7 mouse cellular contexts compared by ENCODE assay signal in genomic region chr10:80262169-80262568, GRCm38 (mm10). TPM values are rescaled to one million over a fixed set of nuclear protein-coding genes. Genes with fewer than 3 reads are reported as not detected.
DNase-seq lines count a peak whose midpoint lies in the region; ATAC-seq and TF ChIP-seq lines count a peak whose summit lies in the region.

No protein-coding gene starts in this region.

- no peak for TF ChIP-seq CTCF in kidney, postnatal 0 days (IDR thresholded peaks at IDR 0.05; ENCODE audit: low read depth)
- TF ChIP-seq CTCF in midbrain, postnatal 0 days (IDR thresholded peaks at IDR 0.05) = no peak

- no peak for ATAC-seq in kidney, postnatal 0 days (replicated peaks; ENCODE audit: low FRiP score, low read depth)
- ATAC-seq in hindbrain, embryonic 12.5 days (ENCODE audit: low FRiP score) = no peak
- no peak for ATAC-seq in midbrain, postnatal 0 days (ENCODE audit: low FRiP score)

- H3K9ac ChIP-seq in kidney, postnatal 0 days (ENCODE audit: low read depth, low read length) = no peak overlapping the region
- H3K9ac ChIP-seq in hindbrain, embryonic 12.5 days = no peak overlapping the region
- no peak overlapping the region for H3K9ac ChIP-seq in midbrain, postnatal 0 days (replicated peaks; ENCODE audit: low read length, poor library complexity, severe bottlenecking)

- peak overlapping the region; percentile 43; the same call in 1 of the 2 replicates for H3K4me3 ChIP-seq in kidney, postnatal 0 days (replicated peaks; ENCODE audit: low read depth, low read length)
- H3K4me3 ChIP-seq in embryonic facial prominence, embryonic 10.5 days = peak overlapping the region; percentile 67
- H3K4me3 ChIP-seq in hindbrain, embryonic 12.5 days = no peak overlapping the region
- H3K4me3 ChIP-seq in midbrain, postnatal 0 days (ENCODE audit: low read depth, low read length) = no peak overlapping the region

- H3K4me1 ChIP-seq in kidney, postnatal 0 days (replicated peaks; ENCODE audit: insufficient read depth, low read length) = peaks cover 23% of the 10 kb centered on the region
- peaks cover 63% of the 10 kb centered on the region for H3K4me1 ChIP-seq in embryonic facial prominence, embryonic 10.5 days
- peaks cover 51% of the 10 kb centered on the region for H3K4me1 ChIP-seq in hindbrain, embryonic 12.5 days
- peaks cover 20% of the 10 kb centered on the region for H3K4me1 ChIP-seq in midbrain, postnatal 0 days (ENCODE audit: insufficient read depth, low read length)

- H3K9me3 ChIP-seq in kidney, postnatal 0 days (replicated peaks; ENCODE audit: low read length) = no peaks in the 10 kb centered on the region
- no peaks in the 10 kb centered on the region for H3K9me3 ChIP-seq in embryonic facial prominence, embryonic 10.5 days
- no peaks in the 10 kb centered on the region for H3K9me3 ChIP-seq in hindbrain, embryonic 12.5 days (replicated peaks)
- no peaks in the 10 kb centered on the region for H3K9me3 ChIP-seq in midbrain, postnatal 0 days (ENCODE audit: low read length)

- peak overlapping the region; percentile 97 for H3K27ac ChIP-seq in kidney, postnatal 0 days
- H3K27ac ChIP-seq in embryonic facial prominence, embryonic 10.5 days (replicated peaks) = peak overlapping the region; percentile 89
- peak overlapping the region; percentile 90; the same call in 1 of the 2 replicates for H3K27ac ChIP-seq in hindbrain, embryonic 12.5 days
- H3K27ac ChIP-seq in midbrain, postnatal 0 days (ENCODE audit: low read depth, low read length) = no peak overlapping the region

- no peak for DNase-seq in kidney, postnatal 0 days (ENCODE audit: low spot score)
- no peak for DNase-seq in kidney, adult 11 months
- no peak for DNase-seq in embryonic facial prominence, embryonic 10.5 days (ENCODE audit: low spot score)
- DNase-seq in midbrain, postnatal 0 days (ENCODE audit: low spot score) = no peak
- DNase-seq in layer of hippocampus, postnatal 36 days = no peak
- DNase-seq in spleen, adult 18-20 months = no peak

- H3K27me3 ChIP-seq in kidney, postnatal 0 days (ENCODE audit: insufficient read depth, low read length) = no peaks in the 10 kb centered on the region
- peaks cover 10% of the 10 kb centered on the region; the same call in 1 of the 2 replicates for H3K27me3 ChIP-seq in embryonic facial prominence, embryonic 10.5 days (replicated peaks; ENCODE audit: low read depth, poor library complexity, severe bottlenecking)
- no peaks in the 10 kb centered on the region for H3K27me3 ChIP-seq in hindbrain, embryonic 12.5 days
- no peaks in the 10 kb centered on the region for H3K27me3 ChIP-seq in midbrain, postnatal 0 days (ENCODE audit: insufficient read depth, low read length)

- 0 out of 2 replicates have a peak, but pooled peaks cover 12% of the 10 kb centered on the region for H3K36me3 ChIP-seq in kidney, postnatal 0 days (ENCODE audit: insufficient read depth, low read length)
- H3K36me3 ChIP-seq in embryonic facial prominence, embryonic 10.5 days (replicated peaks) = peaks cover 28% of the 10 kb centered on the region
- peaks cover 16% of the 10 kb centered on the region for H3K36me3 ChIP-seq in hindbrain, embryonic 12.5 days
- H3K36me3 ChIP-seq in midbrain, postnatal 0 days (ENCODE audit: insufficient read depth, low read length) = peaks cover 4% of the 10 kb centered on the region; the same call in 1 of the 2 replicates

- H3K4me2 ChIP-seq in kidney, postnatal 0 days (ENCODE audit: low read length) = peak overlapping the region; percentile 81
- H3K4me2 ChIP-seq in hindbrain, embryonic 12.5 days (replicated peaks) = peak overlapping the region; percentile 83; the same call in 1 of the 2 replicates
- H3K4me2 ChIP-seq in midbrain, postnatal 0 days (ENCODE audit: low read depth, low read length, poor library complexity, severe bottlenecking) = peak overlapping the region; percentile 67; the same call in 1 of the 2 replicates

- 72% methylated on average over 12 of the region's 12 CpGs for WGBS in kidney, postnatal 0 days
- 74% methylated on average over 12 of the region's 12 CpGs for WGBS in embryonic facial prominence, embryonic 10.5 days
- WGBS in hindbrain, embryonic 12.5 days = 73% methylated on average over 12 of the region's 12 CpGs
- WGBS in midbrain, postnatal 0 days = 70% methylated on average over 12 of the region's 12 CpGs

RNA-seq across cellular contexts. Expression of gene Dazap1, which starts 0.9 kb away (rescaled TPM):
- 43.7 and 44.6 TPM in 2 replicates for polyA plus RNA-seq in kidney, postnatal 0 days (2015; fragmentation: Nextera tagmentation; extraction: Ambion mirVana)
- 56.2 and 58.5 TPM in 2 replicates for polyA plus RNA-seq in embryonic facial prominence, embryonic 10.5 days (2016; fragmentation: Nextera tagmentation; extraction: Ambion mirVana)
- polyA plus RNA-seq in hindbrain, embryonic 12.5 days (2016; fragmentation: Nextera tagmentation; extraction: Ambion mirVana) = 67.1 and 76.9 TPM in 2 replicates
- total RNA-seq in midbrain, postnatal 0 days (2014; rRNA removed) = 107 and 109 TPM in 2 replicates
- 34.2 and 34.5 TPM in 2 replicates for polyA plus RNA-seq in midbrain, postnatal 0 days (2015; fragmentation: Nextera tagmentation; extraction: Ambion mirVana)
- 100 to 1,000 TPM in 1 of 2 experiments, 10 to 100 TPM in 1; 82.6 to 100 TPM for total RNA-seq in layer of hippocampus, postnatal 36 days (2021)

RNA-seq across cellular contexts. Expression of gene Gamt, which starts 1.4 kb away (rescaled TPM):
- 25.5 and 26.0 TPM in 2 replicates for polyA plus RNA-seq in kidney, postnatal 0 days (2015; fragmentation: Nextera tagmentation; extraction: Ambion mirVana)
- 24.4 and 25.0 TPM in 2 replicates for polyA plus RNA-seq in embryonic facial prominence, embryonic 10.5 days (2016; fragmentation: Nextera tagmentation; extraction: Ambion mirVana)
- 26.6 and 29.6 TPM in 2 replicates for polyA plus RNA-seq in hindbrain, embryonic 12.5 days (2016; fragmentation: Nextera tagmentation; extraction: Ambion mirVana)
- 12.5 and 14.3 TPM in 2 replicates for total RNA-seq in midbrain, postnatal 0 days (2014; rRNA removed)
- 16.8 and 19.6 TPM in 2 replicates for polyA plus RNA-seq in midbrain, postnatal 0 days (2015; fragmentation: Nextera tagmentation; extraction: Ambion mirVana)
- total RNA-seq in layer of hippocampus, postnatal 36 days (2021) = 10 to 100 TPM; 37.7 to 39.1 TPM

RNA-seq across cellular contexts. Expression of gene Ndufs7, which starts 13.2 kb away (rescaled TPM):
- polyA plus RNA-seq in kidney, postnatal 0 days (2015; fragmentation: Nextera tagmentation; extraction: Ambion mirVana) = 537 and 556 TPM in 2 replicates
- 303 and 309 TPM in 2 replicates for polyA plus RNA-seq in embryonic facial prominence, embryonic 10.5 days (2016; fragmentation: Nextera tagmentation; extraction: Ambion mirVana)
- polyA plus RNA-seq in hindbrain, embryonic 12.5 days (2016; fragmentation: Nextera tagmentation; extraction: Ambion mirVana) = 177 and 220 TPM in 2 replicates
- 193 and 201 TPM in 2 replicates for total RNA-seq in midbrain, postnatal 0 days (2014; rRNA removed)
- polyA plus RNA-seq in midbrain, postnatal 0 days (2015; fragmentation: Nextera tagmentation; extraction: Ambion mirVana) = 358 and 388 TPM in 2 replicates
- 100 to 1,000 TPM; 199 to 204 TPM for total RNA-seq in layer of hippocampus, postnatal 36 days (2021)

RNA-seq across cellular contexts. Expression of gene Rps15, which starts 30.1 kb away (rescaled TPM):
- 974 and 1,069 TPM in 2 replicates for polyA plus RNA-seq in kidney, postnatal 0 days (2015; fragmentation: Nextera tagmentation; extraction: Ambion mirVana)
- 1,079 and 1,119 TPM in 2 replicates for polyA plus RNA-seq in embryonic facial prominence, embryonic 10.5 days (2016; fragmentation: Nextera tagmentation; extraction: Ambion mirVana)
- 530 and 668 TPM in 2 replicates for polyA plus RNA-seq in hindbrain, embryonic 12.5 days (2016; fragmentation: Nextera tagmentation; extraction: Ambion mirVana)
- 971 and 1,162 TPM in 2 replicates for total RNA-seq in midbrain, postnatal 0 days (2014; rRNA removed)
- polyA plus RNA-seq in midbrain, postnatal 0 days (2015; fragmentation: Nextera tagmentation; extraction: Ambion mirVana) = 633 and 645 TPM in 2 replicates
- 100 to 1,000 TPM; 755 to 823 TPM for total RNA-seq in layer of hippocampus, postnatal 36 days (2021)

RNA-seq across cellular contexts. Expression of gene Apc2, which starts 33.6 kb away (rescaled TPM):
- polyA plus RNA-seq in kidney, postnatal 0 days (2015; fragmentation: Nextera tagmentation; extraction: Ambion mirVana) = 0.51 and 0.86 TPM in 2 replicates
- polyA plus RNA-seq in embryonic facial prominence, embryonic 10.5 days (2016; fragmentation: Nextera tagmentation; extraction: Ambion mirVana) = 11.8 and 12.6 TPM in 2 replicates
- polyA plus RNA-seq in hindbrain, embryonic 12.5 days (2016; fragmentation: Nextera tagmentation; extraction: Ambion mirVana) = 170 and 191 TPM in 2 replicates
- total RNA-seq in midbrain, postnatal 0 days (2014; rRNA removed) = 370 and 395 TPM in 2 replicates
- polyA plus RNA-seq in midbrain, postnatal 0 days (2015; fragmentation: Nextera tagmentation; extraction: Ambion mirVana) = 95.3 and 110 TPM in 2 replicates
- total RNA-seq in layer of hippocampus, postnatal 36 days (2021) = 10 to 100 TPM; 98.3 to 98.4 TPM

Comparison
In these comparisons a context has a peak if more than half of its experiments do, and no peak if none do; other contexts are left out.
1. H3K4me3 ChIP-seq: peak in kidney, postnatal 0 days (single experiment) and embryonic facial prominence, embryonic 10.5 days (single experiment); none in hindbrain, embryonic 12.5 days (single experiment) and midbrain, postnatal 0 days (single experiment).
2. Peak in every context shown above with its lines, with median percentiles within 50 percentile points of each other: H3K4me2 ChIP-seq.